Mouse (Mus musculus) ES-E14 (cell line): ENCODE data around the gene Kcng4.

ENCODE experiments used
- CHD2 ChIP-seq: IDR thresholded peaks from 2 replicates; pipeline ENCODE4 v1.6.1; 2014; ENCODE audit warnings: mild to moderate bottlenecking, low read depth, low read length, inconsistent platforms
- HCFC1 ChIP-seq: IDR thresholded peaks from 2 replicates; pipeline ENCODE4 v1.6.1; 2012; ENCODE audit warnings: low read length, inconsistent platforms, borderline replicate concordance; ENCODE audit not compliant: insufficient read depth
- MAFK ChIP-seq: IDR thresholded peaks from 2 replicates; pipeline ENCODE4 v1.6.1; 2014; ENCODE audit warnings: mild to moderate bottlenecking, low read depth, low read length, inconsistent platforms; ENCODE audit not compliant: insufficient read depth
- ZC3H11A ChIP-seq: IDR thresholded peaks from 2 replicates; pipeline ENCODE4 v1.6.1; 2012; ENCODE audit warnings: low read depth, mild to moderate bottlenecking, inconsistent platforms, low read length, borderline replicate concordance
- ZNF384 ChIP-seq: IDR thresholded peaks from 2 replicates; pipeline ENCODE4 v1.6.1; 2012; ENCODE audit warnings: low read depth, low read length, inconsistent platforms

- TF ChIP-seq HCFC1, result no peak
- no peak for TF ChIP-seq MAFK
- no peak for TF ChIP-seq CHD2
- TF ChIP-seq ZNF384, result no peak
- TF ChIP-seq ZC3H11A, result no peak
Measured at GRCm38 (mm10) chr8:119646846-119647245, 11.4 kb upstream of the Kcng4 start.
